Mouse (Mus musculus): Measurements from ENCODE around the gene Bmp2k. TPM values are rescaled to one million over a fixed set of nuclear protein-coding genes. Genes with fewer than 3 reads are reported as not detected.
A peak's percentile ranks its signal among the peaks of the same experiment; 100 is the strongest.

Gene Bmp2k
- total RNA-seq (2021) = 10 to 100 TPM; 12.6 to 12.9 TPM

GRCm38 (mm10) chr5:96997310-96997801, at the start of gene Bmp2k:
Gene Bmp2k (plus strand): TSS chr5:96997689.
- intact Hi-C loops (cut with DNase I) = no loop called here

DNA sequence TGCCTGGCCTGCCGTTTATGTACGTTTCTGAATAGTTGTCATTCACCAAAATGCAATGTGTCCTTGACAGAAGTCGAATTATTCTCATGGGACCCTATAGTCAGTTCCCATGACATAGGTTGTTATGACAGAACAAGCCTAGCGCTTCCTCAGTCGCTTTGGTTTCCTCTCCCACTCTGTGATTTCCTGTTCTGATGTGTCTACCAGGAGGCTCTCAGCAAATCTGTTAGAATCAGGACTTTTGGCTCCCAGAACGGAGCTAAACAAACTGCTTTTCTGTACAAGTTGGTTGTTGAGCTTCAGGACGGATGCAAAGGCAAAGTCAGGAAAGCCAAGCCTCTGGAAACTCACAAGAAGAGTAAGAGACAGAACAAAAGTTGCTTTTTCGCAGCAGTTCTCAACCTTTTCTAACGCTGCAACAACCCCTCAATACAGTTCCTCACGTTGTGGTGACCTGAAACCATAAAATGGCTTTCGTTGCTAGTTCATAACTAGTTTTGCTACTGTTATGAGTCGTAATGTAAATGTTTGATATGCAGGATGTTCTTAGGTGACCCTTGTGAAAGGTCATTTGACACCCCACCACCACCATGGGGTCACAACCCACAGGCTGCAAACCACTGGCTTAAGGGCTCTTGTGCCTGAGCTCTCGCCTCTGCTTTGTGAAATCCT, 48.5 kb upstream of the Bmp2k start:
- intact Hi-C loops (cut with DNase I) = no loop called here
- DNase-seq (ENCODE audit: low spot score in 2 of 2) = no peak

More at GRCm38 (mm10) chr5:96997310-96997801, at the start of gene Bmp2k:
- peak; percentile 88 to 90 for DNase-seq (ENCODE audit: low spot score in 2 of 2)

DNA sequence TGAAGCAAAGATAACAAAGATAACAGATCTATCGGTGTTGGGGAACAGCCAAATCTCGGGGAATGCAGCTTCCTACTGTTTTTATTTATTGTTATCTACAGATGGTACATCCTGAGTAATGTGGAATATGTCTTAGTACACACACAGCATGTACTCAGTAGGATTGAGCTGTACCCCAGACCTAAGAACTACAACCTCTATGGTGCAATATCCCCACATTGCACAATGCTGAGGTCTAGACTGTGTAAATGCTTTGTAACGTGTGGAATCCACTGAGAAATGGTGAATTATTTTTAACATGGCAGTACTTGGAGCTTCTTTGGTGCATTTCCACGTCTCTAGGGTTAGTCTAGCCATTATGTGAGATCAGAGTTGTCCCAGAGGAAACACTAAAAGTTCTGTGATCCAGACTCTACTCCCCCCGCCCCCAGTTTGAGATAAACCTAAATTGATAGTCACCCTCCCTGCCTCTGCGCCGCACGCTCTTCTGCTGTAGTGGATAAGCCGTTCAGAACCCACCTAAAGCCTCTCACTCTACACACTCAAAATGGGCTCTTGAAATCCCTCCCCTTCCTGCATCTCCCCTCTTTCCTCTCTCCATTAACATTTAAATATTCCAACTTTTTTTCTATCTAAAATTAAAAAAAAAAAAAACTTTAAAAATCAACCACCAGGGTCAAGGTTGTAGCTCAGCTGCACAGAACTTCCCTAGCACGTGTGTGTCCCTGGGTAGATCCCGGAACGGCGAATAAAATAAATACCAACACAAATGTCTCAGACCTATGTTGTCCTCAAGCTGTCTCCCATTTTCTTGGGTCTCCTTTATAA, 47.4 kb upstream of the Bmp2k start:
- intact Hi-C loops (cut with DNase I) = no loop called here
- DNase-seq (ENCODE audit: low spot score in 2 of 2) = no peak

DNA sequence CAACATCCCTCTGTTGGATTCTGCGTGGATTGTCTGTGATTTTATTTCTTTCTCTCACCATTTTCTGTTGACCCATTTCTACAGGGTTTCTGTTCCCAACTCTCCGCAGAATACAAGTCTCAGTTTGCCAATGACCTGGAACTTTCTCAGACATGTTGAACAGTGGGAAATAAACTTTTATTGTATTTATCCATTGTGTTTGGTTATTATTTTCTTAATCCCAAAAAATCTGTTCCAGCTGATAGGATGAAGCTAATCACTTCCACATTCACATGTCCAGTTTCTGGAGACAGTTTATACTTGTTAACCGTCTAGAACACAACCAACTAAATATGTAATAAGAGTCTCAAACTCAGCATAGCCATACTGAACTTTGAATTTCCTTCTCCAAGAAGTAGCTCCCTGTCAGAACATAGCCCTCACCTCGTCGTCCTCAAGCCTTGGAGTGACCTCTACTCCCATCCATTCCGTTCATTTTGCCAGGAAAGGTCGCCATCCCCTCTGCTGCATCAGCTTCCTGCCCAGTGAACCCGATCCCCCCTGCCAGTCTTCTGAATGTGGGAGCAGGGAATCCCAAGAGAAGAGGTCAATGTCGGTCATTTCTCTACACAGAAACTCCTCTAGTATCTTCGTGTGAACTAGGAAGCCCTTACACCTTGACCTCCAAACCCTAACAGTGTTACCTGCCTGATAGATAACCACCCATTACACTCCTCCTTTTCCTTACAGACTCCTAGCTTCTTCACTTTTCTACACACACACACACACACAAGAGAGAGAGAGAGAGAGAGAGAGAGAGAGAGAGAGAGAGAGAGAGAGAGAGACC, 46.6 kb upstream of the Bmp2k start:
- intact Hi-C loops (cut with DNase I) = no loop called here
- no peak for DNase-seq (ENCODE audit: low spot score in 2 of 2)

- intact Hi-C loops (cut with DNase I) = no loop called here
- no peak for DNase-seq (ENCODE audit: low spot score in 2 of 2)
Observed at GRCm38 (mm10) chr5:96951493-96952105, 45.9 kb upstream of the Bmp2k start.

- DNase-seq (ENCODE audit: low spot score in 2 of 2) = no peak
- intact Hi-C loops (cut with DNase I) = no loop called here
Observed at GRCm38 (mm10) chr5:96954040-96954439, 43.4 kb upstream of the Bmp2k start.

GRCm38 (mm10) chr5:96954466-96955027, 42.9 kb upstream of the Bmp2k start:
- intact Hi-C loops (cut with DNase I) = no loop called here
- DNase-seq (ENCODE audit: low spot score in 2 of 2) = no peak

DNA sequence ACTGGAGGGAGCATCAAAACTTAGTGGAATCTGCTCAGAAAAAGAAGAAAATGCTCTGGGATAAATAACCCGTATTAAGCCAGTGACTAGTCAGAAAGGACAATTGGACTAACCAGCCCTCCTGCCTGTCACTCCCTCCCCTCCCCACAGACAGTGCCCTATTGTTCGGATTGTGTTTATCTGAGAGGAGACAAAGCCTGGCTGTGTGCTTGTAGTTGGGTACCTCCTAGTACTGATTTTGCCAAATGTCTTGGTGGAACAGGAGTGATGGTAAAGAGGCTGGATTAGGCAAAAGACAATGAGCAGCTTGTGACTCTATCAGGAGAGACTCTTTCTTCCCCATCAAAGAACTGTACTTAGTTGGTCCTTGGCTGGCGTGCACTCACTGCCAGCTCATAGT, 40.6 kb upstream of the Bmp2k start:
- DNase-seq (ENCODE audit: low spot score in 2 of 2) = no peak

GRCm38 (mm10) chr5:96961122-96961521, 36.4 kb upstream of the Bmp2k start:
- intact Hi-C loops (cut with DNase I) = no loop called here
- DNase-seq (ENCODE audit: low spot score in 2 of 2) = no peak

More for the DNA sequence above, 40.6 kb upstream of the Bmp2k start:
- intact Hi-C loops (cut with DNase I) = no loop called here

DNA sequence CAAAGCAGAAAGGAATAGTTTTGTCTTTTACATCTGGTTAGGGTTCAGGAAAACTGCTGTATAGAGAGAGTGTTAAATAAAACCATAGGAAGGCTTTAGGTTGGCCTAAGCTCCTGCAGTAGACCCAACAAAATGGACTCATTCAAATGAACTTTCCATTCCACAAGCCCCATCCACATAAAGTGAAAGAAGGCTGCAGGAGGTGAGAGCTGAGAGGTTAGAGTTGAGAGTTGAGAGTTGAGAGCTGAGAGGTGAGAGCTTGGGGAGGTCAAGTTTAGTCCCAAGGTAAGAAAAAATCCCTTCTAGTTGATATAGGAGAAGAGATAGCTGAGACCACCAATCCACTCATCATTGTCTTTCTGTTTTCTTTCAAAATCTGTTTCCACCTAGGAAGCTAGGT, 35.6 kb upstream of the Bmp2k start:
- intact Hi-C loops (cut with DNase I) = no loop called here

DNA sequence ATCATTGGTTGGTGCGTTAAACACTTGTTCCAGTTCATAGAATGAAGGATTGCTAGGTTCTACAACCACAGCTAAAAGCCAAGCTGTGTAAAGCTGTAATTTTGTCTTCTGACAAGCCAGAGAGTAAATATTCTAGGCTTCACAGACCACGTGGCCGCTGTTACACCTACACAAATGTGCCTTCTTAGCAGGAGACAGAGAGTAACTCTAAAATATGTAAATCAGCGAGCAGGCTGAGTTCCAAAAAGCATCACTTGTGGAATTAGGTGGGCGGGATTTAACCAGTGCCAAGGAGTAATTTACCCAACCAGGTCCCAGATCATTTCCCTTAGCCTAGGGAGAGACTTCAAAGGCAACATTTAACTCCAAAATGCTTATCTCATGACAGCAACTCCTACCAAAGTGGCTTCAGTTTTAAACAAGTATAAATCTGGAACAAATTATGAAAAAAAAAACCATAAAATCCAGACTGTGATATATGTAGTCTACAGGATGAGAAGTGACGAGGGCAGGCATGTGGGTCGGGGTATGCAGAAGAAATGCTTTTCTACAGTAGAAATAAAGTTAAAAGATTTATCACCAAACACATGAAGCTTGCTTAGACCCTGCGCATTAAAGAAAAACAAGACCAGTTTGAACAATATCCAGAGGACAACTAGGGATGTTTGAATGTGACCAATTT, 35.1 kb upstream of the Bmp2k start:
- DNase-seq (ENCODE audit: low spot score in 2 of 2) = peak; percentile 37 to 39
- intact Hi-C loops (cut with DNase I) = no loop called here

More for the DNA sequence above, 35.6 kb upstream of the Bmp2k start:
- DNase-seq (ENCODE audit: low spot score in 2 of 2) = no peak

DNA sequence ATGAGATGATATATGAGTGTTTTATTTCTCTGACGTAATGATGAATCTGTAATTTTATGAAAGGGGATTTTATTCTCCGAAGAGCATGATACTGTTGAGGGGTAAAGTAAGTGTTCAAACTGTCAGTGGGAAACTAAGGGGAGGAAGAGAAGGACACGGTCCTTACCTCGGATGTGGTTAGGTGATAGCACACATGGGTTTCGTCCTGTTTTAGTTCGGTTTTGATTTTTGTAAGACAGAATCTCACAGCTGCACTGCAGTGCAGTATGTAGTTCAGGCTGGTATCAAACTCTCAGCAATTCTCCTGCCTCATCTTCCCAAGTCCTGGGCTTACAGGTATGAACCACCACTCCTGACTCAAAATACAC, 34.6 kb upstream of the Bmp2k start:
- no peak for DNase-seq (ENCODE audit: low spot score in 2 of 2)
- intact Hi-C loops (cut with DNase I) = no loop called here

- no peak for DNase-seq (ENCODE audit: low spot score in 2 of 2)
- intact Hi-C loops (cut with DNase I) = no loop called here
Observed at GRCm38 (mm10) chr5:96964062-96965028, 33.1 kb upstream of the Bmp2k start.

GRCm38 (mm10) chr5:96965029-96965403, 32.5 kb upstream of the Bmp2k start:
- intact Hi-C loops (cut with DNase I) = no loop called here
- no peak for DNase-seq (ENCODE audit: low spot score in 2 of 2)

DNA sequence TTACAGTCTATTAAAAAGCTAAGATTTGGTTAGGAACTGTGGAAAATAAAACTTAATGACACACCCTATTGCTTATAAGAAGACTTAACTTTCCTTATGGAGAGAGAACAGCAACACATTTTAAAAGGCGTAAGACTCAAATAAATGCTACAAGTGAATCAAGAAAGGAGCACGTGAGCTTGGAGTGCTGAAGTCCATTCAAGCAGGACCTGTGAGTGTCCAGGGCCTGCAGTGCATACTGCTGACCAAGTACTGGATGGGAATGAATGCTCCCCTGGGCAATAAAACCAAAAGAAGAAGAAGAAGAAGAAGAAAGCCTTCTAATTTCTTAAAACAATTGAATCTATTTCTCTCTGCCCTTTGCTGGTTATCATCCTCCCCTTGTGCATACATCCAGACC, 32.0 kb upstream of the Bmp2k start:
- intact Hi-C loops (cut with DNase I) = no loop called here
- DNase-seq (ENCODE audit: low spot score in 2 of 2) = no peak

GRCm38 (mm10) chr5:96968628-96969027, 28.9 kb upstream of the Bmp2k start:
- no peak for DNase-seq (ENCODE audit: low spot score in 2 of 2)
- intact Hi-C loops (cut with DNase I) = no loop called here

DNA sequence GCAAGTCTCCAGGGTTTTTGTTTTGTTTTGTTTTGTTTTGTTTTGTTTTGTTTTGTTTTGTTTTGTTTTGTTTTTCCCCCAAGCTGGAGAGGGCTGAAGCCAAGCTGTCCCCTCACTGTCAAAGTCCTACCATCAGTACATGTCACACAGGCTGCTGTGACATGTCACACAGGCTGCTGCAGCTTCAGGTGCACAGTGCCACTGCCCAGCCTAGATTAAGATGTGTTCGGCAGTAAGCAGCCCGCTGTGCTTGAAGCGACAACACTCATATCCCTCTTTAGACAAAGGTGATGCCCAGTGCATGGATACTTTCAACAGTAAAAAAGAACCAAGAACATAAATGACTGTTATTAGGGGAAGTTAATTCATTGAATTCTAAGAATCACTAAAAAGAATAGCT, 28.5 kb upstream of the Bmp2k start:
- DNase-seq (ENCODE audit: low spot score in 2 of 2) = no peak
- intact Hi-C loops (cut with DNase I) = no loop called here
